Mouse (Mus musculus) testis, adult 2 months (tissue): ENCODE data around the gene 1700028K03Rik. TPM values are rescaled to one million over a fixed set of nuclear protein-coding genes. Genes with fewer than 3 reads are reported as not detected.

Experiments used
- H3K27ac ChIP-seq: fragments of 200-500 bp; 2 replicates; pipeline ENCODE4 v1.5.1; 2012; ENCODE audit warnings: low read depth, low read length; ENCODE audit not compliant: control insufficient read depth, insufficient read depth
- H3K27me3 ChIP-seq: fragments of 200-500 bp; 2 replicates; pipeline ENCODE4 v1.6.1; 2012; ENCODE audit warnings: mild to moderate bottlenecking, low read length, moderate library complexity; ENCODE audit not compliant: control insufficient read depth, insufficient read depth
- H3K36me3 ChIP-seq: fragments of 200-500 bp; 2 replicates; pipeline ENCODE4 v1.6.1; 2012; ENCODE audit warnings: mild to moderate bottlenecking, low read length; ENCODE audit not compliant: control insufficient read depth, insufficient read depth
- H3K4me1 ChIP-seq: fragments of 200-500 bp; 2 replicates; pipeline ENCODE4 v1.6.1; 2012; ENCODE audit warnings: low read length; ENCODE audit not compliant: control insufficient read depth, insufficient read depth
- H3K4me3 ChIP-seq: fragments of 200-500 bp; 2 replicates; pipeline ENCODE4 v1.5.1; 2012; ENCODE audit warnings: low read depth, mild to moderate bottlenecking, low read length, moderate library complexity, mixed read lengths; ENCODE audit not compliant: control insufficient read depth
- CTCF ChIP-seq: fragments of 200-500 bp; IDR thresholded peaks from 2 replicates; pipeline ENCODE4 v1.5.1; 2012; ENCODE audit warnings: low read depth, mild to moderate bottlenecking, inconsistent platforms, low read length, moderate library complexity; ENCODE audit not compliant: control insufficient read depth, insufficient read depth, insufficient replicate concordance
- POLR2A ChIP-seq: fragments of 200-500 bp; IDR thresholded peaks from 2 replicates; pipeline ENCODE4 v1.6.1; 2012; ENCODE audit warnings: low read depth, mild to moderate bottlenecking, inconsistent platforms, low read length, moderate library complexity; ENCODE audit not compliant: control insufficient read depth
- polyA plus RNA-seq: library from polyadenylated mRNA; depleted of rRNA; stranded (reverse); fragments of >200 nt; gene quantifications from 2 replicates; pipeline ENCODE4 v1.2.3, GENCODE M21; 2012

The 1700028K03Rik gene
- polyA plus RNA-seq, 1 experiment: 14.4 TPM

GRCm38 (mm10) chr5:107498806-107499310 lies 35.7 kb upstream of the 1700028K03Rik start:
- no peaks in the 10 kb centered on the region for H3K27me3 ChIP-seq
- TF ChIP-seq CTCF (no peak), POLR2A (no peak)
- H3K4me3 ChIP-seq: no peak overlapping the region
- H3K27ac ChIP-seq: no peak overlapping the region
- H3K4me1 ChIP-seq: no peaks in the 10 kb centered on the region
- H3K36me3 ChIP-seq: no peaks in the 10 kb centered on the region; the same call in 1 of the 2 replicates

DNA sequence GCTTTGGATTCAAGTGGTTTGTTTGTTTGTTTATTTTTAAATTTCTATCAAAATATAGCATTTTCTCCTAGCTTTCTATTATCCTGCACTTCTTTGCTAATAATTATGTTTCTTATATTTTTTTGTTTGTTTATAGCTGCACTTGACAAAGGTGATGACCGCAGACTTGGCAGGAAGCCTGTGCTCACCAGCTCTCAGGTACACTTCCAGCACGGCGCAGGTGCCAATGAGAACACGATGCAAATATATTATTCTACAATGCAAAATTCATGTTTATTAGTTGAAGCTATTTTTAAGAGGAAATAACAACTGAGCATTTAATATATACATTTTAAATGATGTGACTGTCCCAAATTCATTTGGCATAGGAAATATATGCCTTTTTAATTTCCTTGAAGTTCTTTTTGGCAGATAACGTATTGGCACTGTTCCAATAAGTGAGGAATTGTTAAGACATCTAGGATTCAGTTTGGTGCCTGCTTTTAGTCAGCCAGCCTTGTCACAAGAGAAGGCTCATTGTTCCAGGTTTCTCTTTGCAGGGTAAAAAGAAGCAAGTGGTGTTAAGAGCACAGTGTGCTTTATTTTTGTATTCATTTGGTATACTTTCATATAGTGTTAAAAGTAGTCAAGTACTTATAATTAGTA lies 34.5 kb upstream of the 1700028K03Rik start:
- H3K27me3 ChIP-seq: no peaks in the 10 kb centered on the region
- H3K4me1 ChIP-seq: no peaks in the 10 kb centered on the region

GRCm38 (mm10) chr5:107500741-107501140 lies 33.8 kb upstream of the 1700028K03Rik start:
- Histone ChIP-seq H3K4me1 (no peaks in the 10 kb centered on the region), H3K27me3 (no peaks in the 10 kb centered on the region), H3K27ac (no peak overlapping the region), H3K4me3 (no peak overlapping the region), H3K36me3 (no peaks in the 10 kb centered on the region; the same call in 1 of the 2 replicates)
- TF ChIP-seq CTCF: no peak
- no peak for TF ChIP-seq POLR2A

More for the DNA sequence above, 34.5 kb upstream of the 1700028K03Rik start:
- TF ChIP-seq POLR2A: no peak
- TF ChIP-seq CTCF: no peak
- no peaks in the 10 kb centered on the region; the same call in 1 of the 2 replicates for H3K36me3 ChIP-seq
- H3K27ac ChIP-seq: no peak overlapping the region
- no peak overlapping the region for H3K4me3 ChIP-seq

- Histone ChIP-seq H3K4me1 (no peaks in the 10 kb centered on the region), H3K4me3 (no peak within 1 kb of the TSS), H3K36me3 (peaks cover 3% of the 10 kb centered on the region; the same call in 1 of the 2 replicates), H3K27ac (no peak within 1 kb of the TSS), H3K27me3 (no peaks in the 10 kb centered on the region)
- no peak for TF ChIP-seq CTCF
- no peak for TF ChIP-seq POLR2A
Observed at GRCm38 (mm10) chr5:107507321-107507720, 27.2 kb upstream of the 1700028K03Rik start, which contains the start of gene Gm42669. Gene Gm42669, plus strand, starts transcription at chr5:107507621.

DNA sequence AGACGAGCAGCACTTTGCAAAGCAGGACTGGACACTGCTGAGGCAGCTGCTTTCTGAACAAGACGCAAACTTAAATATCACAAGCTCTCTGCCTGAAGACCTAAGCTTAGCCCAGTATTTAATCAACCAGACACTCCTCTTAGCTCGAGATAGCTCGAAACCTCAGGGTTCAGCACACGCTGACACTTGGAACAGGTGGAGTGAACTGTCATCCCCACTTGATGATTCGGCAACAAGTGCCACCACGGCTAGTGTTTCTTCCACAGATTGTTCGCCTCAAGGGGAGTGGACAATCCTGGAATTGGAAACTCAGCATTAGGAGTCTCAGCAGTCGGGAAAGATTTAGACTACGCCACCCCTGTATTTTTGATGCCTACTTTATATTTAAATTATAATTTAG lies 24.0 kb upstream of the 1700028K03Rik start:
- TF ChIP-seq POLR2A (no peak), CTCF (no peak)
- H3K27me3 ChIP-seq: no peaks in the 10 kb centered on the region
- H3K36me3 ChIP-seq: peaks cover 3% of the 10 kb centered on the region; the same call in 1 of the 2 replicates
- no peak overlapping the region for H3K4me3 ChIP-seq
- no peak overlapping the region for H3K27ac ChIP-seq
- no peaks in the 10 kb centered on the region for H3K4me1 ChIP-seq

DNA sequence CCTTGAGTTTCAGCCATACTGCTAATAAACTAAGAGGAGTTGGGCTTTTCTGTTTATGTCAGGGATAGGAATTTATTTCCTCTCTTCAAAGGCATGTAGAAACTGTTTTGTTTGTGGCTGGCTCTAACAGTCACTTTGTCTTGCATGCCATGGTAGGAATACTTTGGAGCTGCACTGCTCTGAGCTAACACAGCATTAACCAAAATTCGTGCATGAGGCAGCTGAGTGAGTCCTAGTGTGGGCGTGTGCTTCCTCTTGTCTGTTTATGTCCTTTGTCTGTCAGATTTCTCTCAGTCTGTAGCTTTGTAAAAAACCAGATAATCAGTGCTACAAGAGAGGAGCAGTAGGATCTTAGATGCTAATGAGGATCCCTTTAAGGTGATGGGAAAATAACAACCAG lies 23.2 kb upstream of the 1700028K03Rik start:
- peaks cover 3% of the 10 kb centered on the region; the same call in 1 of the 2 replicates for H3K36me3 ChIP-seq
- no peak for TF ChIP-seq POLR2A
- TF ChIP-seq CTCF: no peak
- no peak overlapping the region for H3K4me3 ChIP-seq
- H3K27me3 ChIP-seq: no peaks in the 10 kb centered on the region
- no peaks in the 10 kb centered on the region for H3K4me1 ChIP-seq
- H3K27ac ChIP-seq: no peak overlapping the region

DNA sequence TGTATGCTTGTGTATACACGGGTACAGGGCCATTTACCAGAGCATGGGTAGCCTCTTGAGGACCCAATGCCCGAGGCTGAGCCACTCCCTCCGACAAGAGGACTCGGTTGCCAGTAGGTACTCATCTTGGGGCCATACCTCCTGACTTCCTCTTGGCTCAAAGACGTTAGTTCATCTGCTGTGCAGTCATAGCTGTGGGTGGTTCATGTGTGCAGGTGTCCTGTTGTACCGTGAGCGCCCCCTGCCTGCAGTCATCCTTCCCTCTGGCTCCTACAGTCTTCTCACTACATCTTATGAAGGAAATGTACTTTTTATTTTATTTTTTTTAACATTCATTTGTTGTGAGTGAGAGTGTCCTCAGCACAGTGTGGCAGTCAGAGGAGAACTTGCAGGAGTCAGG lies 20.9 kb upstream of the 1700028K03Rik start:
- peaks cover 3% of the 10 kb centered on the region; the same call in 1 of the 2 replicates for H3K36me3 ChIP-seq
- no peaks in the 10 kb centered on the region for H3K4me1 ChIP-seq
- H3K27me3 ChIP-seq: no peaks in the 10 kb centered on the region
- TF ChIP-seq CTCF (peak; percentile 56; the same call in 1 of the 2 replicates), POLR2A (no peak)
- H3K4me3 ChIP-seq: no peak overlapping the region
- H3K27ac ChIP-seq: no peak overlapping the region
